Mouse (Mus musculus) heart, embryonic 16.5 days (tissue): ENCODE measurements at regions not wholly inside any gene's neighbourhood (a gene's known extent, or its start where the extent isn't known, plus 50 kb on each side); places are given as distances from the start of the nearest gene placed in this dataset.

ENCODE experiments used
- ATAC-seq: fragments of 200-750 bp; cut with Nextera tagmentation; replicated peaks from 2 replicates; pipeline ENCODE4 v1.8.0; 2017; ENCODE audit warnings: moderate number of reproducible peaks; ENCODE audit not compliant: insufficient read depth, low FRiP score; ENCODE audit errors: extremely low read depth
- H3K27ac ChIP-seq: fragments of 300-500 bp; sonication (generic); 2 replicates; pipeline ENCODE4 v1.5.1; 2014; ENCODE audit warnings: mild to moderate bottlenecking, low read length, control low read depth, moderate library complexity
- H3K27me3 ChIP-seq: fragments of 300-500 bp; sonication (generic); 2 replicates; pipeline ENCODE4 v1.6.1; 2014; ENCODE audit warnings: low read length, mixed read lengths; ENCODE audit not compliant: control insufficient read depth, insufficient read depth
- H3K36me3 ChIP-seq: fragments of 300-500 bp; sonication (generic); 2 replicates; pipeline ENCODE4 v1.6.1; 2014; ENCODE audit not compliant: control insufficient read depth, insufficient read depth
- H3K4me1 ChIP-seq: fragments of 300-500 bp; sonication (generic); 2 replicates; pipeline ENCODE4 v1.6.1; 2014; ENCODE audit warnings: low read length, mixed read lengths; ENCODE audit not compliant: control insufficient read depth, insufficient read depth
- H3K4me2 ChIP-seq: fragments of 300-500 bp; sonication (generic); 2 replicates; pipeline ENCODE4 v1.6.1; 2014; ENCODE audit warnings: low read depth, mild to moderate bottlenecking, control low read depth, low read length
- H3K4me3 ChIP-seq: fragments of 300-500 bp; sonication (generic); 2 replicates; pipeline ENCODE4 v1.5.1; 2014; ENCODE audit warnings: mild to moderate bottlenecking, control low read depth, low read length
- H3K9ac ChIP-seq: fragments of 300-500 bp; sonication (generic); 2 replicates; pipeline ENCODE4 v1.6.1; 2014; ENCODE audit warnings: low read length, control low read depth
- H3K9me3 ChIP-seq: fragments of 300-500 bp; sonication (generic); replicated peaks from 2 replicates; pipeline ENCODE4 v1.6.1; 2016; ENCODE audit warnings: low read length; ENCODE audit not compliant: control insufficient read depth
- WGBS: fragments of 180-500 bp; shearing (Covaris S2); extraction: QIAGEN DNeasy Blood & Tissue Kit; methylation state at CpG from one replicate; pipeline ENCODE4 v1.1.7; 2014; 5-methylcytosine and 5-hydroxymethylcytosine counted together

GRCm38 (mm10) chr6:94865498-94865897 lies 165.5 kb upstream of the Lrig1 start:
- no peak overlapping the region for H3K9ac ChIP-seq
- H3K4me1 ChIP-seq: peaks cover 20% of the 10 kb centered on the region
- peak overlapping the region; percentile 34 for H3K4me2 ChIP-seq
- 31% methylated on average over 2 of the region's 2 CpGs for WGBS
- no peaks in the 10 kb centered on the region for H3K27me3 ChIP-seq
- ATAC-seq: peak; percentile 87
- peak overlapping the region; percentile 80 for H3K27ac ChIP-seq
- H3K4me3 ChIP-seq: no peak overlapping the region
- H3K36me3 ChIP-seq: no peaks in the 10 kb centered on the region
- no peaks in the 10 kb centered on the region for H3K9me3 ChIP-seq

DNA sequence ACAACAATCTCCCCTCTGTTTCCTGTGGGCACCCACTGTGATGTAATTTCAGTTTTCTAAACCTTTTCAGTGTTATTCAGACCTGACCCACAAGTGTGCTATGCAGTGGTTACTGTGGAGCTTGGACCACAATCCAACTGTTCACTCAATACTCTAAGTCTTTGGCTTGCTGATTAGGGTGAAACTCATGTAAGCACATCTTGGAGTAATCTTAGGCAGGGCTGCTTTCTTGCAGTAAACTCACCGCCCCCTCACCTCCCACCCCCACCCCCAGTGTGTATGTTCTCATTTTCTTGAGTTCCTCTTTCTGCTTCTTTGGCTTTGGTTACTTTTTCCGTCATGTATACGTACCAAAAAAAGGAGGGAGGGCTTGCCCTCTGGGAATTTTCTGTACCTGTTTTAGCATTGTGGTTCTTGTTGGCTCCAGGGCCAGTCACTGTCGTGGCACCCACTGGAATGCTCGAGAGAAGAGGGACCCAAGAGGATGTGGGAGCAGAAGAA lies 158.2 kb upstream of the Lrig1 start:
- H3K36me3 ChIP-seq: no peaks in the 10 kb centered on the region
- ATAC-seq: no peak
- H3K9ac ChIP-seq: no peak overlapping the region
- no peak overlapping the region for H3K4me2 ChIP-seq
- WGBS: 68% methylated on average over 5 of the region's 5 CpGs
- H3K9me3 ChIP-seq: no peaks in the 10 kb centered on the region
- H3K4me1 ChIP-seq: no peaks in the 10 kb centered on the region
- no peaks in the 10 kb centered on the region for H3K27me3 ChIP-seq
- no peak overlapping the region for H3K27ac ChIP-seq
- H3K4me3 ChIP-seq: no peak overlapping the region

DNA sequence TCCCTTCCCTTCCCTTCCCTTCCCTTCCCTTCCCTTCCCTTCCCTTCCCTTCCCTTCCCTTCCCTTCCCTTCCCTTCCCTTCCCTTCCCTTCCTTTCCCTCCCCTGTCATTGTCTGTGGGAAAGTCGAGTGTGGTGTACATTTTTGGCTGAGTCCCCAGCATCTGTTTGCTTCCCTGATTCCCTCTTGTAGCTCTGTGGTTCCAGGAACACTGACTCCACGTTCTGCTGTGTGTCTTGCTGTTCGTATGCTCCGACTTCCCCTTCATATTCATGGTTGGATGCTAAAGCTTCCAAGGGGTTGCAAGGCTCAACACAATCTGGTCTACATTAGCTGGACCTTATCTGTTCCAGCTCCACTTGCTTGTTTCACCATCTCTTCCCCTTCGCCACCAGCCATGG lies 150.2 kb upstream of the Lrig1 start:
- Histone ChIP-seq H3K27ac (no peak overlapping the region), H3K36me3 (no peaks in the 10 kb centered on the region), H3K9me3 (no peaks in the 10 kb centered on the region; the same call in 1 of the 2 replicates), H3K4me1 (peaks cover 6% of the 10 kb centered on the region), H3K27me3 (no peaks in the 10 kb centered on the region), H3K9ac (no peak overlapping the region), H3K4me2 (no peak overlapping the region), H3K4me3 (no peak overlapping the region)
- 42% methylated on average over 5 of the region's 5 CpGs for WGBS
- peak; percentile 41; the same call in 1 of the 2 replicates for ATAC-seq

- peak overlapping the region; percentile 23; the same call in 1 of the 2 replicates for H3K27ac ChIP-seq
- H3K9ac ChIP-seq: no peak overlapping the region
- H3K4me3 ChIP-seq: no peak overlapping the region
- no peaks in the 10 kb centered on the region for H3K27me3 ChIP-seq
- no peaks in the 10 kb centered on the region; the same call in 1 of the 2 replicates for H3K9me3 ChIP-seq
- no peak for ATAC-seq
- H3K4me1 ChIP-seq: peaks cover 6% of the 10 kb centered on the region
- no peaks in the 10 kb centered on the region for H3K36me3 ChIP-seq
- H3K4me2 ChIP-seq: no peak overlapping the region
- 77% methylated on average over 3 of the region's 3 CpGs for WGBS
Observed at GRCm38 (mm10) chr6:94849533-94849932, 149.6 kb upstream of the Lrig1 start.

GRCm38 (mm10) chr6:94848437-94848836 lies 148.5 kb upstream of the Lrig1 start:
- Histone ChIP-seq H3K9me3 (no peaks in the 10 kb centered on the region; the same call in 1 of the 2 replicates), H3K36me3 (no peaks in the 10 kb centered on the region), H3K27ac (no peak overlapping the region), H3K4me3 (no peak overlapping the region), H3K4me1 (peaks cover 6% of the 10 kb centered on the region), H3K9ac (no peak overlapping the region), H3K27me3 (no peaks in the 10 kb centered on the region), H3K4me2 (no peak overlapping the region)
- 44% methylated on average over 1 of the region's 1 CpGs for WGBS
- ATAC-seq: no peak

- H3K27me3 ChIP-seq: no peaks in the 10 kb centered on the region
- H3K27ac ChIP-seq: no peak overlapping the region
- 65% methylated on average over 6 of the region's 6 CpGs for WGBS
- no peak overlapping the region for H3K4me3 ChIP-seq
- H3K36me3 ChIP-seq: no peaks in the 10 kb centered on the region
- no peak overlapping the region for H3K4me2 ChIP-seq
- ATAC-seq: no peak
- H3K9ac ChIP-seq: no peak overlapping the region
- H3K9me3 ChIP-seq: no peaks in the 10 kb centered on the region
- H3K4me1 ChIP-seq: peaks cover 6% of the 10 kb centered on the region
Observed at GRCm38 (mm10) chr6:94845821-94846220, 145.9 kb upstream of the Lrig1 start.

DNA sequence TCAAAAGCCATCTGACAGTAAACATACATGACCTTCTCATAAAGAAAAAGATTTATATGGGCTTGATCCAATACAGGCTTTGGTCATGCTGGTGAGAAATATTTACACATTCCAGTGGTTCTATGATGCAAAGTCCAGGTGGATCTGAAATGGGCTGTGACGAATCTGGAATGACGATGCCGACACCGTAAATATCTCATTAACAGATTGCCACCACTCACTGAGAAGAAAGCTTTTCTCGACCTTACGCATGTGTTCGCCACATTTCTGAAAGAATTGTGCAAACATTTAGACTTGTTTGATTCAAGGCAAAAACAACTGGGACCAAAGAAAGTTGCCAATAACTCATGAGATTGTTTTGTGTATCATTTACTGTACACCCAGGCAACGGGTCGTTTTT lies 142.9 kb upstream of the Lrig1 start:
- no peak for ATAC-seq
- no peak overlapping the region for H3K4me3 ChIP-seq
- H3K4me2 ChIP-seq: no peak overlapping the region
- H3K27me3 ChIP-seq: no peaks in the 10 kb centered on the region
- H3K9ac ChIP-seq: no peak overlapping the region
- 84% methylated on average over 9 of the region's 9 CpGs for WGBS
- no peaks in the 10 kb centered on the region for H3K9me3 ChIP-seq
- no peak overlapping the region for H3K27ac ChIP-seq
- no peaks in the 10 kb centered on the region for H3K36me3 ChIP-seq
- no peaks in the 10 kb centered on the region for H3K4me1 ChIP-seq

- no peak overlapping the region for H3K9ac ChIP-seq
Observed at GRCm38 (mm10) chr6:94841881-94842280, 141.9 kb upstream of the Lrig1 start.

GRCm38 (mm10) chr6:94835742-94836141 lies 135.8 kb upstream of the Lrig1 start:
- no peak overlapping the region for H3K9ac ChIP-seq
- no peak for ATAC-seq
- no peak overlapping the region for H3K4me3 ChIP-seq
- no peaks in the 10 kb centered on the region for H3K27me3 ChIP-seq
- H3K9me3 ChIP-seq: no peaks in the 10 kb centered on the region
- no peak overlapping the region for H3K27ac ChIP-seq
- no peak overlapping the region for H3K4me2 ChIP-seq
- H3K4me1 ChIP-seq: no peaks in the 10 kb centered on the region
- 64% methylated on average over 2 of the region's 2 CpGs for WGBS
- H3K36me3 ChIP-seq: no peaks in the 10 kb centered on the region

More at GRCm38 (mm10) chr6:94841881-94842280, 141.9 kb upstream of the Lrig1 start:
- Histone ChIP-seq H3K36me3 (no peaks in the 10 kb centered on the region), H3K9me3 (no peaks in the 10 kb centered on the region), H3K4me2 (no peak overlapping the region), H3K27ac (no peak overlapping the region), H3K4me3 (no peak overlapping the region), H3K27me3 (no peaks in the 10 kb centered on the region), H3K4me1 (no peaks in the 10 kb centered on the region)
- 73% methylated on average over 5 of the region's 5 CpGs for WGBS
- no peak for ATAC-seq
